Mouse (Mus musculus) ES-Bruce4 (cell line): ENCODE data around the gene Kifc1.

ENCODE experiments used
- CTCF ChIP-seq: IDR thresholded peaks from one replicate; pipeline ENCODE4 v1.8.1; 2011; ENCODE audit warnings: low read depth, low read length
- POLR2A ChIP-seq: IDR thresholded peaks from one replicate; pipeline ENCODE4 v1.8.1; 2011; ENCODE audit warnings: low read length; ENCODE audit not compliant: insufficient read depth

DNA sequence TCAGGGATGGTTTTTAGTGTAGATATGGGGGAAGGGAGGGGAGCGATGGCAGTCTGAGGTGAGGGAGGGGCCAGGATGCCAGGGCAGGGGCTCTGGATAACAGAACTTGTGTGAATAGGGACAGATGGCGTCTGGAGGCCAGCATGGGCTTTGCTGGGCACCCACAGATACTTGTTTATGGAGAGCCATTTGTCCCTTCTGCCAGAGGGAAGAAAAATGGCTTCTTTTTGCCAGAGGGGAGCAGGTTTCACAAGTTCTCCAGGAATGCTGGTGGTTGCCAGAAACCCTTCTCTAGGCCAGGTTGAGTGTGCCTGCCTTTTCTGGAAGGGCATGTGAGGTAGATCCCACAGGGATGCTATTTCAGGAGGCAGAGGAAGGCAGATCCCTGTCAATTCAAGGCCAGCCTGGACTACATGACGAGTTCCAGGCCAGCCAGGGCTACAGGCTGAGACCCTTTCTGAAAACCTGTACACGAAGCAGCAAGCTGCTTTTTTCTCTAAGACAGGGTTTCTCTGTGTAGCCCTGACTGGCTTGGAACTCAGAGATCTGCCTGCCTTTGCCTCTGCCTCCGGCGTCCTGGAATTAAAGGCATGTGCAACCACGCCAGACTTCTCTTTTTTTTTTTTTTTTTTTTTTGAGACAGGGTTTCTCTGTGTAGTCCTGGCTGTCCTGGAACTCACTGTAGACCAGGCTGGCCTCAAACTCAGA is 10.0 kb upstream of the Kifc1 start:
- TF ChIP-seq CTCF (no peak), POLR2A (no peak)
